Mouse (Mus musculus): ENCODE results near the gene Clca3a2. TPM values are rescaled to one million over a fixed set of nuclear protein-coding genes. Genes with fewer than 3 reads are reported as not detected.
"Not testable (repeated sequence)": the region's sequence is repeated elsewhere in the genome, so short reads cannot be mapped to it uniquely, and the experiment has no call there.

Clca3a2 gene
- polyA plus RNA-seq (2015; fragmentation: Nextera tagmentation; extraction: Ambion mirVana), result 7.5 and 15.0 TPM in 2 replicates

GRCm38 (mm10) chr3:144819219-144819618 lies at the start of gene Clca3a2:
Gene Clca3a2 (minus strand): TSS chr3:144819494.
- not testable (repeated sequence) for H3K9ac ChIP-seq, H3K36me3 ChIP-seq

GRCm38 (mm10) chr3:144849584-144849983 lies 30.3 kb upstream of the Clca3a2 start:
- no peaks in the 10 kb centered on the region for H3K36me3 ChIP-seq
- 42% methylated on average over 4 of the region's 4 CpGs for WGBS
- no peak overlapping the region for H3K4me2 ChIP-seq
- no peak overlapping the region for H3K4me3 ChIP-seq
- no peak for ATAC-seq (replicated peaks; ENCODE audit: insufficient number of reproducible peaks, insufficient read depth, low FRiP score, low read depth)
- H3K27me3 ChIP-seq, result no peaks in the 10 kb centered on the region
- no peak overlapping the region for H3K9ac ChIP-seq
- no peak overlapping the region for H3K27ac ChIP-seq
- no peaks in the 10 kb centered on the region for H3K4me1 ChIP-seq (replicated peaks)
- no peaks in the 10 kb centered on the region for H3K9me3 ChIP-seq (replicated peaks)

More at GRCm38 (mm10) chr3:144819219-144819618, at the start of gene Clca3a2:
- H3K4me2 ChIP-seq; H3K4me3 ChIP-seq; H3K27me3 ChIP-seq; ATAC-seq (replicated peaks; ENCODE audit: insufficient number of reproducible peaks, insufficient read depth, low FRiP score, low read depth); H3K4me1 ChIP-seq (replicated peaks); H3K9me3 ChIP-seq (replicated peaks): not testable (repeated sequence)
- 59% methylated on average over 6 of the region's 6 CpGs for WGBS
- H3K27ac ChIP-seq, result peak within 1 kb of the TSS; percentile 24

- not testable (repeated sequence) for ATAC-seq (replicated peaks; ENCODE audit: insufficient number of reproducible peaks, insufficient read depth, low FRiP score, low read depth); H3K27ac ChIP-seq; H3K4me1 ChIP-seq (replicated peaks); H3K4me3 ChIP-seq; H3K9me3 ChIP-seq (replicated peaks); H3K4me2 ChIP-seq; H3K36me3 ChIP-seq; H3K9ac ChIP-seq; H3K27me3 ChIP-seq
- 81% methylated on average over 9 of the region's 9 CpGs for WGBS
These were observed 29.8 kb upstream of the Clca3a2 start, which contains the start of gene Clca3b for GRCm38 (mm10) chr3:144849014-144849556. Gene Clca3b (minus strand): TSS chr3:144849357.

- no peak overlapping the region for H3K27ac ChIP-seq
- 69% methylated on average over 6 of the region's 6 CpGs for WGBS
- no peak overlapping the region for H3K9ac ChIP-seq
- H3K4me2 ChIP-seq, result no peak overlapping the region
- H3K36me3 ChIP-seq, result no peaks in the 10 kb centered on the region
- no peak overlapping the region for H3K4me3 ChIP-seq
- H3K4me1 ChIP-seq (replicated peaks), result no peaks in the 10 kb centered on the region
- H3K27me3 ChIP-seq, result no peaks in the 10 kb centered on the region
- H3K9me3 ChIP-seq (replicated peaks), result no peaks in the 10 kb centered on the region
- ATAC-seq (replicated peaks; ENCODE audit: insufficient number of reproducible peaks, insufficient read depth, low FRiP score, low read depth), result no peak
These were observed 8.0 kb upstream of the Clca3a2 start for GRCm38 (mm10) chr3:144827257-144827656.

- no peaks in the 10 kb centered on the region for H3K9me3 ChIP-seq (replicated peaks)
- no peak overlapping the region for H3K4me2 ChIP-seq
- H3K4me3 ChIP-seq, result no peak overlapping the region
- H3K4me1 ChIP-seq (replicated peaks), result no peaks in the 10 kb centered on the region
- H3K27me3 ChIP-seq, result no peaks in the 10 kb centered on the region
- WGBS, result 14% methylated on average over 10 of the region's 10 CpGs
- no peak overlapping the region for H3K9ac ChIP-seq
- H3K36me3 ChIP-seq, result no peaks in the 10 kb centered on the region
- no peak overlapping the region for H3K27ac ChIP-seq
- ATAC-seq (replicated peaks; ENCODE audit: insufficient number of reproducible peaks, insufficient read depth, low FRiP score, low read depth), result no peak
These were observed 5.9 kb upstream of the Clca3a2 start for GRCm38 (mm10) chr3:144825151-144825550.

GRCm38 (mm10) chr3:144823331-144823730 lies 4.0 kb upstream of the Clca3a2 start:
- WGBS, result 82% methylated on average over 5 of the region's 5 CpGs
- H3K36me3 ChIP-seq, result no peaks in the 10 kb centered on the region
- H3K4me2 ChIP-seq, result no peak overlapping the region
- no peak overlapping the region for H3K4me3 ChIP-seq
- no peak overlapping the region for H3K9ac ChIP-seq
- H3K9me3 ChIP-seq (replicated peaks), result no peaks in the 10 kb centered on the region
- H3K27ac ChIP-seq, result no peak overlapping the region
- ATAC-seq (replicated peaks; ENCODE audit: insufficient number of reproducible peaks, insufficient read depth, low FRiP score, low read depth), result no peak
- H3K4me1 ChIP-seq (replicated peaks), result no peaks in the 10 kb centered on the region
- no peaks in the 10 kb centered on the region for H3K27me3 ChIP-seq

GRCm38 (mm10) chr3:144820632-144821031 lies 1.3 kb upstream of the Clca3a2 start:
- no peaks in the 10 kb centered on the region for H3K9me3 ChIP-seq (replicated peaks)
- WGBS, result 28% methylated on average over 1 of the region's 1 CpGs
- H3K9ac ChIP-seq, result no peak overlapping the region
- no peaks in the 10 kb centered on the region for H3K36me3 ChIP-seq
- H3K27ac ChIP-seq, result no peak overlapping the region; the same call in 1 of the 2 replicates
- no peaks in the 10 kb centered on the region for H3K27me3 ChIP-seq
- no peak overlapping the region for H3K4me2 ChIP-seq
- H3K4me1 ChIP-seq (replicated peaks), result no peaks in the 10 kb centered on the region
- ATAC-seq (replicated peaks; ENCODE audit: insufficient number of reproducible peaks, insufficient read depth, low FRiP score, low read depth), result no peak
- no peak overlapping the region for H3K4me3 ChIP-seq

- H3K36me3 ChIP-seq; H3K4me2 ChIP-seq; H3K9ac ChIP-seq; H3K9me3 ChIP-seq (replicated peaks); H3K4me3 ChIP-seq; H3K4me1 ChIP-seq (replicated peaks); H3K27ac ChIP-seq; H3K27me3 ChIP-seq; ATAC-seq (replicated peaks; ENCODE audit: insufficient number of reproducible peaks, insufficient read depth, low FRiP score, low read depth): not testable (repeated sequence)
- WGBS, result 77% methylated on average over 6 of the region's 6 CpGs
These were observed 6.0 kb downstream of the Clca3a2 start for GRCm38 (mm10) chr3:144813336-144813735.

GRCm38 (mm10) chr3:144811821-144812220 lies 7.5 kb downstream of the Clca3a2 start:
- no peak for ATAC-seq (replicated peaks; ENCODE audit: insufficient number of reproducible peaks, insufficient read depth, low FRiP score, low read depth)
- 43% methylated on average over 3 of the region's 3 CpGs for WGBS
- H3K4me3 ChIP-seq, result no peak overlapping the region

GRCm38 (mm10) chr3:144808153-144808925 lies 11.0 kb downstream of the Clca3a2 start:
- H3K4me1 ChIP-seq (replicated peaks); H3K27me3 ChIP-seq; H3K27ac ChIP-seq; H3K36me3 ChIP-seq; ATAC-seq (replicated peaks; ENCODE audit: insufficient number of reproducible peaks, insufficient read depth, low FRiP score, low read depth); H3K9ac ChIP-seq; H3K4me3 ChIP-seq; H3K4me2 ChIP-seq; H3K9me3 ChIP-seq (replicated peaks): not testable (repeated sequence)
- WGBS, result 58% methylated on average over 16 of the region's 17 CpGs

More at GRCm38 (mm10) chr3:144811821-144812220, 7.5 kb downstream of the Clca3a2 start:
- Histone ChIP-seq H3K9me3 (replicated peaks) (no peaks in the 10 kb centered on the region), H3K36me3 (no peaks in the 10 kb centered on the region), H3K27ac (no peak overlapping the region), H3K27me3 (no peaks in the 10 kb centered on the region), H3K9ac (no peak overlapping the region), H3K4me2 (no peak overlapping the region), H3K4me1 (replicated peaks) (no peaks in the 10 kb centered on the region)

- not testable (repeated sequence) for H3K36me3 ChIP-seq; H3K9me3 ChIP-seq (replicated peaks); H3K4me2 ChIP-seq; ATAC-seq (replicated peaks; ENCODE audit: insufficient number of reproducible peaks, insufficient read depth, low FRiP score, low read depth); H3K9ac ChIP-seq; H3K27me3 ChIP-seq; H3K4me3 ChIP-seq; H3K27ac ChIP-seq; H3K4me1 ChIP-seq (replicated peaks)
- 49% methylated on average over 2 of the region's 2 CpGs for WGBS
These were observed 12.7 kb downstream of the Clca3a2 start for GRCm38 (mm10) chr3:144806626-144807025.

GRCm38 (mm10) chr3:144801861-144802260 lies 17.4 kb downstream of the Clca3a2 start:
- WGBS, result 29% methylated on average over 8 of the region's 8 CpGs
- Histone ChIP-seq H3K4me3 (no peak overlapping the region), H3K9ac (no peak overlapping the region), H3K36me3 (no peaks in the 10 kb centered on the region), H3K4me2 (no peak overlapping the region), H3K4me1 (replicated peaks) (no peaks in the 10 kb centered on the region), H3K27ac (no peak overlapping the region), H3K27me3 (no peaks in the 10 kb centered on the region), H3K9me3 (replicated peaks) (no peaks in the 10 kb centered on the region)
- no peak for ATAC-seq (replicated peaks; ENCODE audit: insufficient number of reproducible peaks, insufficient read depth, low FRiP score, low read depth)
